Mouse (Mus musculus) embryonic stem cell, embryonic (primary cell): ENCODE measurements at regions not wholly inside any gene's neighbourhood (a gene's known extent, or its start where the extent isn't known, plus 50 kb on each side); places are given as distances from the start of the nearest gene placed in this dataset.

Experiments used
- CTCF ChIA-PET, 4 experiments: fragments of 300-600 bp in 2 of 4; fragments of 350-600 bp in 2 of 4; sonication (Branson Sonifier 250); formaldehyde crosslinking; loops; one replicate each; lab custom pipeline; 2022; ENCODE audit warnings: inconsistent platforms in 2 of 4; lab: Charles Lee
- POLR2A ChIA-PET, 4 experiments: fragments of 300-600 bp in 2 of 4; fragments of 350-600 bp in 2 of 4; sonication (Branson Sonifier 250); formaldehyde crosslinking; loops; one replicate each; lab custom pipeline; 2022; ENCODE audit warnings: antibody characterized with exemption in 4 of 4, inconsistent platforms in 1 of 4; lab: Charles Lee

DNA sequence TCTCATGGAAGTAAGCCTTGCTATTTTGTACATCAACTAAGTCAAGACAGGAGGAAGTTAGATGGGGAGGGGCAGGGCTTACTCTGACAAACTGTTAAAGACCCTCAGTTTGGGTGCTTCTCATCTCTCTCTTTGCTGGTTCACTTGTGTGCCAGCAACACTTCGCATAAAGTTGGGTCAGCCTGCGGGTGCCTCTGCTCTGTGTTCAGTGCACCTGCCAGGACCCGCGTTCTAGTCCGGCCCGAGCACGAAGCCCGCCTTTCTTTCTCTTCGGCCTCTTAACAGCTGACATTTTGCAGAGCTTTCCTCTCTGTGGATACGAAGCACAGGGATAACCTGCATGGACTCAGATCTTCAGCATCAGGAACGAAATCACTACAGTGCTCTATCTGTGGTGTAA lies 227.1 kb upstream of the Nfe2l3 start:
- POLR2A ChIA-PET = no interaction called here
- CTCF ChIA-PET = interaction anchor here in 1 of 4 experiments (0.5 kb wide), 1 partner anchor 58 kb away, joined by 4 read pairs; no protein-coding TSS in a partner anchor

DNA sequence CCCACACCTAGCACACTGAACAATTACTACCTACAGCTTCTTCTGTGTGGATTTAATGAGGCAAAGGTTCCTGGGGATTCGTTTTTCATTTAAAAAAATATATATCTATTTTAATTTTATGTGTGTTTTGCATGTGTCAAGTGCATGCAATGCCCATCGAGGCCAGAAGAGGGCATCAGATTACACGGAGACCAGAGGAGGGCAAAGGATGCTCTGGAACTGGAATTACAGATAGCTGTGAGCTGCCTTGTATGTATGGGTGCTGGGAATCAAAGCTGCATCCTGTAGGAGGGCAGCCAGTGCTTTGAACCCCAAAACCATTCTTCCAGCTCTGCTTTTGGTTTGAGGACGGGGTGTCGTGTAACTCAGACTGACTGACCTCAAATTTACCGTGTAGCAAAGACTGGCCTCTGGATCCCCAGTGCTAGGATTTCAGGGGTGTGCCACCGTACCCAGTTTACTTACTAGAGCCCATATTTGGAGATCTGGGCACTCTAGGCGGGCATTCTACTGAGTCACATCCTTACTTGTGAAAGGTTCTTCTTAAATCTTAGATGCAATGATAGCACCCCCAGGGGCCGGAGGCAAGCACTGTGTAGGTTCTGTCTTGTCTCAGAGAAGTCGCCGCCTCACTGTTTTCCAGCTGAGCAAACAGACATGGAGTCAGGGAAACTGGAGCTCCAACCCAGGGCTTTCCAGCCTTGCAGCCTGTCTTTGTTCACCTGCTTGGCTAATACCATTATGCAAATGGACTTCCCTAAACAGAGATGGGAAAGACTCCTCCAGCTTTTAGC lies 225.6 kb upstream of the Nfe2l3 start:
- ChIA-PET CTCF (interaction anchor here (0.5 to 1.8 kb wide), 28 partner anchors 9 to 1025 kb away, joined by 3 to 10 read pairs (median 4); partner anchors contain the start of gene Hoxa7 (in 2 of the 4)), POLR2A (interaction anchor here in 3 of 4 experiments (0.5 to 1.6 kb wide), 4 partner anchors 253 to 995 kb away, joined by 3 to 4 read pairs (median 4); no protein-coding TSS in a partner anchor)

DNA sequence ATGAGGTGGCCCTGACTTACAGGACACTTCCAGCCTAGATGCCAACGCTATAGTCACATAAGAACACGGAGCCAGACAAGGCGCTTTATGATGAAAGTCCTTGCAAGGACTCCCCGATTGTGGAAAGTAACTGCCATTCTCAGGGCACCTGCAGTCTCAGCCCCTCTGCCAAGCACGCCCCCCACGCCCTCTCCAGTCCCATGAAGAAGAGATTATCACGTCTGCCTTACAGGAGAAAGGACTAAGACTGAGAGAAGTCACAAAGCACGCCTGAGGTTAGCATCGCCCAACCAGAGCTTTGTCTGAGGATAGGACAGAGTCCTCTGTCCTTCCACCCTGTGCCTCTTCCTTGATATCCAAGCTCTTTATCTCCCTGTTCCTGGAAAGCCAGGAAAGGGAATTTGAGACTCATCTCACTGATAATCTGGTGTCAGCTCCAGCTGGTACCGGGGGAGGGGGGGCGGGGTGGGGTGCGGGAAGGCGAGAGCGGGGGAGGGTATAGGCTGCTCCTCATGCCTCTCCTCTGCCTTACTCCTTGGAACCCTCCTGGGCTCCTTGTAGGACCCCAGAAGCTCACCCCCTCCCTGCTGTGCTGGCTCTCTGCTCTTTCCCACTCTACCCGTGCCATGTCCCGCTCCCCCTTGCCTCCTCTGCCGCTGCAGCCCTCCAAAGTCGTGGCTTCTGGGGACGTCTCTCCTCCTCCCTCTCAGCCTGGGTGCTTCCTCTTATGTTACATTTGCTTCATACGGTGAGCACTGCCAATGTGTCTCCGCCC lies 224.7 kb upstream of the Nfe2l3 start:
- ChIA-PET CTCF (interaction anchor here (0.5 to 1.8 kb wide), 14 partner anchors 14 to 1025 kb away, joined by 3 to 10 read pairs (median 3); partner anchors contain the start of gene Hoxa7 (in 1 of the 4)), POLR2A (interaction anchor here in 2 of 4 experiments (0.5 to 1.6 kb wide), 3 partner anchors 252 to 980 kb away, joined by 3 to 4 read pairs (median 3); no protein-coding TSS in a partner anchor)

DNA sequence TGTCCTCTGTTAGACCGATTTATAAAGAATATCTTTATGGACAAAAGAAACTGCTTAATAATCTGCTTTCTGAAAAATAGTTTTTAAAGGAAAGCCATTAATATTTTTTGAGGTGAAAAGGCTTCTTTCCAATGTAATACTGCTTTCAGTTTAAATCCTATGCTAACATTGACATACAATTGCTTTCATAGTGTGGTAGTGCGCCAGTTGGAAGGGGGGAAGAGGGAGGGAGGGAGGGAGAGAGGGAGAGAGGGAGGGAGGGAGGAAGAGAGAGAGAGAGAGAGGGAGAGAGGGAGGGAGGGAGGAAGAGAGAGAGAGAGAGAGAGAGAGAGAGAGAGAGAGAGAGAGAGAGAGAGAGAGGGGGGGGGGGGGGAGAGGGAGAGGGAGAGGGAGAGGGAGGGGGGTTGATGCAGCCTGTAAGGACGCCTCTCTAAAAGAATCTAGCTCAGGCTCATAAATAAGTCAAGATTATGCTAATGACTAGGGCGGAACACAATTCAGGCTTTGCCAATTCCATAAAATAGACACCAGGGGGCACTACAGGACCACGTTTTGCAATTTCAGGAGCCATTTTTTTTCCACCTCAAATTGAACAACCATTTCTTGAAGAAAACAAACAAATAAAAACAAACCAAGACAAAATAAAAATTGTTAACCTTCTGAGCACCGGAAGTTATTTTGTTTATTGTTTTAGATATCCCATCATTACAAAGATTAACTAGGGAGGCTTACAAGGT lies 223.6 kb upstream of the Nfe2l3 start:
- POLR2A ChIA-PET = interaction anchor here in 1 of 4 experiments (0.7 kb wide), 1 partner anchor 19 kb away, joined by 3 read pairs; no protein-coding TSS in a partner anchor
- CTCF ChIA-PET = interaction anchor here (0.5 to 1.9 kb wide), 11 partner anchors 64 to 1013 kb away, joined by 3 to 7 read pairs (median 4); partner anchors contain the start of gene Hoxa7 (in 1 of the 4)

DNA sequence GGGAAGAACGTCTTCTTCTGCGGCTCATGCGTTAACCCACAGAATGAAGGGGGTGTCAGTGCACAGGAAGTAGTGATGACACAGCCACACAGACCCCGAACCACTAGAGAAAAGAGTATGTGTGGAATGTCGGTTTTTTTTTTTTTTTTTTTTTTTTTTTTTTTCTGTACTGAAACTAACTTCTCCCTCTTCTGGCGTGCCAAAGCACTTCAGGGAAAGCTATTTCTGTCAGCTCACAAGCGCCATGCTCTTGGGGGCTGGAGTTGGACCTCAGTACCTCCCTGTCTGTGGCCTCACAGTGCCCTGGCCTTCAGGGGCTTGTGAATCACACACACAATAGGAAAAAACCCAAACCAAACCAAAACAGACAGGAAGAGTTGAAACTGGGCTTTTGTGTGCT lies 221.1 kb upstream of the Nfe2l3 start:
- CTCF ChIA-PET = interaction anchor here (0.5 to 1.8 kb wide), 24 partner anchors 8 to 1154 kb away, joined by 3 to 11 read pairs (median 4); partner anchors contain the start of gene Hoxa7 (in 1 of the 4)

GRCm38 (mm10) chr6:51212216-51212615 lies 220.3 kb upstream of the Nfe2l3 start:
- CTCF ChIA-PET = interaction anchor here in 1 of 4 experiments (1.1 to 2.0 kb wide), 4 partner anchors 298 to 380 kb away, joined by 3 to 8 read pairs (median 4); no protein-coding TSS in a partner anchor
- POLR2A ChIA-PET = interaction anchor here in 2 of 4 experiments (0.6 to 1.6 kb wide), 2 partner anchors 171 to 248 kb away, joined by 3 to 4 read pairs; no protein-coding TSS in a partner anchor

More for the DNA sequence above, 221.1 kb upstream of the Nfe2l3 start:
- POLR2A ChIA-PET = interaction anchor here in 3 of 4 experiments (0.6 to 0.7 kb wide), 8 partner anchors 26 to 891 kb away, joined by 3 to 5 read pairs (median 3); no protein-coding TSS in a partner anchor

GRCm38 (mm10) chr6:51215371-51215770 lies 217.1 kb upstream of the Nfe2l3 start:
- ChIA-PET CTCF (no interaction called here), POLR2A (no interaction called here)

- CTCF ChIA-PET = no interaction called here
Measured at GRCm38 (mm10) chr6:51216472-51216871, 216.0 kb upstream of the Nfe2l3 start.

DNA sequence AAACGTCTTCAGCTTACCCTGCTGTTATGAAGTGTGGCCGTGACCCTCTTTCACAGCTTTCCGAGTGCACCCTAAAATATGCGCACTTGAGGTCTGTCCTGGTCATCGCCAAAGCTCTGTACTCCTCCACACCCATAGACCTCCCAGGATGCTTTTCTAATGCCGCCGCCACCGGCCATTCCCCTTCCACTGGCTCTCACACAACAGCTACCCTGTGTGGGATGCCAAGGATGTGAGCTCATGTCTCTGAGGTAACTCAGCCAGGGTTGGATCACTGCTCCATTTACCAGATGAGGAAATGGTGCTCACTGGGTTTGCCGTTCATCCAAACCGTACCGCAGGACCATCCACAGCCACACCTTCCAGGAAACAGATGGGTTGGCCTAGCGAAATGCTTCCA lies 212.8 kb upstream of the Nfe2l3 start:
- ChIA-PET POLR2A (no interaction called here), CTCF (interaction anchor here in 1 of 4 experiments (0.8 kb wide), 1 partner anchor 8 kb away, joined by 6 read pairs; no protein-coding TSS in a partner anchor)

More at GRCm38 (mm10) chr6:51216472-51216871, 216.0 kb upstream of the Nfe2l3 start:
- POLR2A ChIA-PET = no interaction called here

DNA sequence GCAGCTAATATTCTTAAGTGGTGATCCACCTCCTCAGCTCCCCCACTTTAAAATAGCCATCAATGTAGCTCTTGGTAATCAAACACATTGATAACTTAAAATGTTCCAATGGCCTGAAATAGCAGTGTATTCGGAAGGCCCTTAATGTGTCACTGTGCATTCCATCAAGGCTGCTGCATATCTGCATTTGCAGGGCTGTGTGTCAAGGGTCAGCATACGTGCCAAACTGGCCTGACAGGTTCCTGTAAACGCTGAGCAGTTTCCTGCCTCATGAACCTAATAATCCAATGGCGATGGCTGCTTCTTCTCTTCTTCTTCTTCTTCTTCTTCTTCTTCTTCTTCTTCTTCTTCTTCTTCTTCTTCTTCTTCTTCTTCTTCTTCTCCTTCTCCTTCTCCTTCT lies 211.7 kb upstream of the Nfe2l3 start:
- ChIA-PET POLR2A (interaction anchor here in 1 of 4 experiments (0.6 kb wide), 1 partner anchor 288 kb away, joined by 4 read pairs; no protein-coding TSS in a partner anchor), CTCF (interaction anchor here in 1 of 4 experiments (0.6 kb wide), 1 partner anchor 1401 kb away, joined by 3 read pairs; no protein-coding TSS in a partner anchor)

- POLR2A ChIA-PET = interaction anchor here in 1 of 4 experiments (0.6 kb wide), 1 partner anchor 46 kb away, joined by 3 read pairs; no protein-coding TSS in a partner anchor
Measured at GRCm38 (mm10) chr6:51236077-51236740, 196.3 kb upstream of the Nfe2l3 start.

DNA sequence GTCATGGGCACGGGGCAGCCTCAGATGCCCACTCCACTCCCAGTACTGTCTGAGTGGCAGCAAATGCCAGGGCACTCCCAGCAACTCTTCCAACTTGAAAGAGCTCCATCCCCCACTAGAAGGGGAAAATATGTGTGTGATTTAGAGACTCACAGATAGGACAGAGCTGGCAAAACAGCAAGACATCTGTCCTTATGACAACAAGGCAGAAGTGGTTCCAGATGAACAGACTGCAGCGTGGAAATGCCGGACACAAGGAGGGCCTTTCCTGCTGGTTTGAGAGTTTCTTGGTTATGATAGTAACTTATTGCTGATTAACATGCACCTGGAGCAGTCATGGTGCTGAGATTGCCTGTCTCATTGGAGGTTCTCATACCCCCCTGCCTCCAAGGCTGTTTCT lies 192.4 kb upstream of the Nfe2l3 start:
- ChIA-PET POLR2A (no interaction called here), CTCF (no interaction called here)

More at GRCm38 (mm10) chr6:51236077-51236740, 196.3 kb upstream of the Nfe2l3 start:
- CTCF ChIA-PET = no interaction called here

- POLR2A ChIA-PET = no interaction called here
- CTCF ChIA-PET = no interaction called here
Measured at GRCm38 (mm10) chr6:51250233-51250632, 182.2 kb upstream of the Nfe2l3 start.

DNA sequence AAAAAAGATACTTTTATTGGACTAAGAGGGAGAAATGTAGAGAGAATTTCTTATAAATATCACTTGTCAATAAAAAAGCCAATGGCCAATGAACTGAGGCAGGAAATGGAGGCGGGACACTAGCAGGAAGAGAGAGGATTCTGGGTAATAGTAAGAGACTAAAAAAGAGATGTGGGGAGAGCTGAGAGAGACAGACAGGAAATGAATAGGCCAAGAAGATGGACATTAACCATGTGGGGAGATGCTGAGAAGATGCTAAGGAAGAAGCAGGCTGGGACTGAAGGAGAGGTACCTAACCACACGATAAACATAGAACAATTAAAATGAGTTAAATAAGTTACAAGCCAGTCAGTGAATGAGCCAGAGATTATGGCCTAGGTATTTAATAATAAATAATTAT lies 181.0 kb upstream of the Nfe2l3 start:
- POLR2A ChIA-PET = no interaction called here
- CTCF ChIA-PET = no interaction called here

DNA sequence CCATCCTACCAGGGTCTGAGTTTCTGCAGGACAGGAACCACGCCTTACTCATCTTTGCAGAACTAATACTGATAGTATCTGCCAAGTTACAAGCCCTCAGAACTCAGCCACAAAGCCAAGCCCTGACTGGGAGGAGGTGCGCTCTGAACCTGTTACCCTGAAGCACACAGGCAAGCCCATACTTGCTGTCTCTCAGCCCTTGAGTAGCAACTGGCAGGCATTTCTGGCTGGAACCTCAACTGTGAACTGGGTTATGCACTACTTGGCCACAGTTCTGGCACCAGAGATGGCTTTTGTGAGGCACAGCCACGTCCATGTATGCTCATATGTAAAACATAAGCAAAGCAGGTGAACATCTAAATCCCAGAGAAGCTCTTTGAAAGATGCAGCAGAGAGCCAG lies 179.7 kb upstream of the Nfe2l3 start:
- ChIA-PET POLR2A (no interaction called here), CTCF (interaction anchor here in 1 of 4 experiments (0.6 kb wide), 1 partner anchor 132 kb away, joined by 3 read pairs; no protein-coding TSS in a partner anchor)

DNA sequence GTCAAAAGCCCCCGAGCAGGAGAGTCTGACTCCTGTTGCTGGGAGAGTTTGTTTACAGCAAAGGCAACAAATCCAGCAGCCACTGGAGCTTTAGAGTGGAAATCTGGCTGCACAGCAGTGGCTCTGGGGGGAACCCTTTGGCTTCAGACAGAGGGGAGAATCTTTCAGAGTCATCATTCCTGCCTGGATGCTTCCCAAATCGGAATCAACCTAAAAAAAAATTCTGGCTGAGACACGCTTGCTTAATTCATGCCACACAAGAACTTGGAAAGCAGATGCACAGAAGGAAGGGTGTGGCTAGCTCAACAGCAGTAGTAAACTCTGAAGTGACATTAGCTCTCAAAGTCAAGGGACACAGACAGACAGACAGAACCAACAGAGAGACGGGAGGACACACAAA lies 175.8 kb upstream of the Nfe2l3 start:
- POLR2A ChIA-PET = interaction anchor here in 2 of 4 experiments (0.6 to 0.7 kb wide), 2 partner anchors 271 to 324 kb away, joined by 3 to 5 read pairs; no protein-coding TSS in a partner anchor
- CTCF ChIA-PET = no interaction called here

DNA sequence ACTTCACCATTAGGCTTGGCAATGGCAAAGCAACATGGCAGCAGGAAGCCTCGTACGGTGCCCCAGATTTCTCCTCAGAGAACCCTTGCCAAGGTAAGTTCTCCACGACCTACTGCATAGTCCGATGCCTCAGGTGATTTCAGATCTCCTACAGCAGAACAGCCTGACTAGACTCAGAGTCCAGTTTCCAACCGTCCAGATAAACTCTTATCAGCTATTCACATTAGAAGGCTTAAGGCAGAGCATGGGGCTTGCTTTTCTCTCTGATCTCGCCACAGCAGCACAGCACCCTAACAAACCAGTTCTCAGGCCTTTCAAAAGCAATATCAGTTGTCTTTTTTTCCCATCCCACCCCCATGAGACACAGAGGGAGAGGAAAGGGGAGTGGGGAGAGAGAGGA lies 174.9 kb upstream of the Nfe2l3 start:
- POLR2A ChIA-PET = interaction anchor here in 1 of 4 experiments (0.6 kb wide), 1 partner anchor 270 kb away, joined by 5 read pairs; no protein-coding TSS in a partner anchor
- CTCF ChIA-PET = interaction anchor here in 2 of 4 experiments (0.5 to 0.6 kb wide), 2 partner anchors 60 to 451 kb away, joined by 3 to 4 read pairs; no protein-coding TSS in a partner anchor
